Mouse (Mus musculus) cerebellum, adult 11-12 months (tissue): Measurements from ENCODE around the gene Cops7a.

Experiments
- DNase-seq: peaks from one replicate; pipeline ENCODE4 v3.0.0; 2022

The Cops7a gene

DNA sequence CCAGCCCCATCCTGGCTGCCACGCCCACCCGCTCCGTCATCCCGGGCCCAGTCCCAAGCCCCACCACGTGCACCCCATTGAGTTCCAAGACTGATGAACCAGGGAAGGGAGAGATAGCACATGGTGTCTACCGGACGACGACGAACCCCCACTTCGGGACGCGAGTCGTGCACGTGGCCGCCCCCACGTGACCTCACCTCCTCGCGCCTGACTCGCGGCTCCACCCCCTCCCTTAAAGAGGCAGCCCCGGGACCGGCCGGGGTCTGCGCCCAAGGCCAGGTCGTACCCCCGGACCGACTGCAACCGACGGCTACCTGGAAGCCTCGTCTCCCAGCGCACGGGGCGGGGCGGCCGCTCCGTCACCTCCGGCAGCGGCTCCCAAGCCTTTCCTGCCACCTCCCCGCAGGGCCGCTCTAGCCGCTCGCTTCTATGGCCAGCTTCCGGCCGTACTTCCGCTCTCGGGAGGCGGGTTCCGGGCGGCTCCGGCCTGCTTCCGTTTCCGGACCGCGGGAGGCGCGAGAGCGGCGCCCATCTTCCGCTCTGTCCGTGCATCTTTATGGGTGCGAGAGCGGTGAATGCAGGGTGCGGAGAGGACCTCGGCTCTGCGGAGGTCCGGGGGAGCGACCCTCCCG lies at the start of gene Cops7a:
Gene Cops7a, minus strand, starts transcription at position 451 of the 632 bp plus-strand sequence.
- peak; percentile 95 for DNase-seq

DNA sequence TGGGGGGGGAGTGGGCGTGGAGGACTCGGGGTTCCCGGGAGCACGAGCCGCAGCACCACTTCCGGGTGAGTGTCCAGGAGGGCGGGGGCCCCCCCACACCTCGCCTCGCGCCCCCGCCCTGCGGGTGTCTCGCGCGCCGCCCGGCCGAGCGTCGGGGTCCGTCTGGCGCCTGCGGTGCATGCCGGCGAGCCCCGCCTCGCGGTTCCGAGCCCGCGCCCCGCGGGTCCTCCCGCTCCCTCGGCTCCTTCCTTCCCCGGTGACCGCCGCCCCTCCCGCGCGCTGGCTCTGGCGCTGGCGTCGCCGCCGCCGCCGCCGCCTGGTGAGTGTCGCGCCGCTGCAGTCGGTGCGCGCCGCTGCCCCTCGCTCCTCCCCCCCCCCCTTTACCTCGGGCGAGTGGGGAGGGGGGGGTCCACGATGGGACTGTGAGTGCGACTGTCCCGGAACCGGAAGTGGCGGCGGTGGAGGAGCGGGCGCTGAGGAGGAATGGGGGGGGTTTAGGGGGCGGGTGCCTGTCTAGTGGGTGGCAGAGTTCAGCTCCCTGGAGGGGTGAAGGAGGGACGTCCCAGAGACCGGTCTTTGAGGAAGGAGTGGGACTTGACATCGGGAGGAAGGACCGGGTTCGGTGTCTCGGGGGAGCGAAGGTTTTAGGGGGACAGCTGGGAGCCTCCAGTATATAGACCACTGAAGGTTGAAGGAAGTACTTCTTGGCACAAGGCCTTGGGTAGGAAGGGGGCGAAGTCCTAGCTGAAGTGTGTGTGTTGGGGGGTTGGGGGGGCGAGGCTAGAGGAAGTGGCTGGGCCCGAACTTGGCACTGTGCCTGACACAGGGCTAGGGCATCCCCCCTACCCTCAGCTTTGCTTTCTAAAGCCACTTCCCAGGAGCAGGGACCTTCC lies 44.1 kb upstream of the Cops7a start:
- peak; percentile 84 for DNase-seq

DNA sequence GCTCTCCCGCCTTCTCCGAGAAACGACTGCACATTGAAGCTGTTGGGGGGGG lies 43.6 kb upstream of the Cops7a start, which contains the start of gene Zfp384:
Gene Zfp384, plus strand, starts transcription at position 17 of the 52 bp plus-strand sequence.
- DNase-seq, result no peak

DNA sequence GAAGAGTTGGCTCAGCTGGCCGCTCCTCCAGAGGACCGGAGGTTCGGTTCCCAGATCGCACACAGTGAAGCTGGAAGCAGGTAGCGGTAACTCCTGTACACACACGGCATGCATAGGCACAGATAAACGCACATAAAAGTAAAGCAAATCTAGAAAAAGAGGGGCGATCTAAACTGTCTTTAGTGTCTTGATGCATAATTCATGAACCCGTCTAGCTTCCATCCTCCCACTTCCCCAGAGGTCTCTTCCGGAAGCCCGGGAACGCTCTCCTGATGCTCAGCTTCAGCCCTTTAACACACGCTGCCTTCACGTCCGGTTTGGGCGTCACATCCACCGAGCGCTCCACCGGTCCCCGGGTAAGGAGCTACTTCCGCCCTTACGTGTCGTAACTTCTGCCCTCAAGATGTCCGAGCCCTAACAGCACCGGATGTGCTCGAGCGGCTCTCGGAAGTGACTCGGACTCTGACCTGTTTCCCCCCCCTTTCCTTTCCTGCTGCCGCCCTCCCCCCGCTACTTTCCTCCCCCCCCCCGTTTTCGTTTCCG lies 43.3 kb upstream of the Cops7a start:
- peak; percentile 99 for DNase-seq

DNA sequence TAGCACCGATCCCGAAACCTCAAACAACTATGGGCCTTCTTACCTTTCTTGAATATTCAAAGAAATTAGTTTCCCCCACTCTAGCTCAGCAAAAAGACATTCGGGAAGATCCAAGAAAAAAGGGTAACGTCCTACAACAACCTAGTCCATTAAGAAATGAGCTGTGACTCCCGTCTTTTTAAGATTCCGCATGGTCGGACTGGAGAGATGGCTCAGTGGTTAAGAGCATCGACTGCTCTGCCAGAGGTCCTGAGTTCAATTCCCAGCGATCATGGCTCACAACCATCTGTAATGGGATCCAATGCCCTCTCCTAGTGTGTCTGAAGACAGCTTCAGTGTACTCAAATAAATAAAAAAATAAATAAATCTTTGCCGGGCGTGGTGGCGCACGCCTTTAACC lies 42.7 kb upstream of the Cops7a start:
- DNase-seq, result no peak

GRCm38 (mm10) chr6:125005086-125005485 lies 39.7 kb upstream of the Cops7a start:
- no peak for DNase-seq

DNA sequence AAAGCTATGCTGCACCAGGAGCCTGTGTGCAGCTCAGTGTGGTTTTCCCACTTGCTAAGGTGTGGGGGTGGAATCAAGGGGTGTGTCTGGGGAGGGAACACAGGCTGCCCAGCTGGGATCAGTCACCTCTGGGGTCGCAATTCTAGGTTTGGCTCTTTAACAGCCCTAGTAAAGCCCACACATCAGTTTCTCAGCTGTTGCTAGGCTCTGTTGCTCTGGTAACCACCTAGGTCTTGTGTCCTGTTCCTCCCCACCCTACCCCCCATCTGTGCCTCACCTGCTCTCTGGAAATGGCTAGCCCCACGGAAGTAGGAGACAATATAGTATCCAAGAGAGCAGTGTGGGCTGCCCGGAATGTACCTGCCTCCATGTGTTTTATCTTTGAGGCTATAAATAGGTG lies 38.4 kb upstream of the Cops7a start:
- DNase-seq, result no peak

DNA sequence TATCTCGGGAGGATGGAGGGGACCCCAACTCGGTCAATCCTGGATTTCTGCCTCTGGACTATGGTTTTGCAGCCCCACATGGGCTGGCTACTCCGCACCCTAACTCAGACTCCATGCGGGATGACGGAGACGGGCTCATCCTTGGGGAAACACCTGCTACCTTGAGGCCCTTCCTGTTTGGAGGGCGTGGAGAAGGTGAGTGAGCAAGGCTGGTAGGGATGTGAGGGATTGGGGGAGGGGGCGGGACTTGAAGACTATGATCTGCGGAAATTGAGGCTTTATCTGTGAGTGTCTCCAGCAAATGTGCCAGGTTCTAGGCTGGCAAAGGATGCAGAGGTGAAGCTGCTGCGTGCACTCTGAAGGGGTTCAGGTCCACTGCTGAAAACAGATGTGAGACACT lies 34.2 kb upstream of the Cops7a start:
- DNase-seq, result no peak

- DNase-seq, result no peak
Observed at GRCm38 (mm10) chr6:124999091-124999490, 33.8 kb upstream of the Cops7a start.

DNA sequence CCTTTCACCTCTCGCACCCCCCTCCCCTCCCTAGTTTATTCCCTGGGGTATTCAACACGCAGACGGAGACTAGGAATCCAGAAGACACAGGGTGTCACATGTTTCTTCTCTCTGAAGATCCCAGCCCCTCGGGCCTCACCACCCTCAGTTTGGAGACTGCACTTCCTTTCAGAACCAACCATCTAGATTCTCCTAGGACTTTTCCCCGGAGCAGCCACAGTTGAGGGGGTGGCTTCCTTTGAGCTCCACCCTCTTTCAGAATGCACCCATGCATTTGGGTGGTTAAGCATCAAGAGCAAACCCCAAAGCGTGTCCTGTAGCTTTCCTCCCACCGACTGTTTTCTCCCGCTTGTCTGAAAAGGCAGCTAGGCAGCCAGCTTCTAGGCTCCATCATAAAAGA lies 32.7 kb upstream of the Cops7a start:
- DNase-seq, result no peak

DNA sequence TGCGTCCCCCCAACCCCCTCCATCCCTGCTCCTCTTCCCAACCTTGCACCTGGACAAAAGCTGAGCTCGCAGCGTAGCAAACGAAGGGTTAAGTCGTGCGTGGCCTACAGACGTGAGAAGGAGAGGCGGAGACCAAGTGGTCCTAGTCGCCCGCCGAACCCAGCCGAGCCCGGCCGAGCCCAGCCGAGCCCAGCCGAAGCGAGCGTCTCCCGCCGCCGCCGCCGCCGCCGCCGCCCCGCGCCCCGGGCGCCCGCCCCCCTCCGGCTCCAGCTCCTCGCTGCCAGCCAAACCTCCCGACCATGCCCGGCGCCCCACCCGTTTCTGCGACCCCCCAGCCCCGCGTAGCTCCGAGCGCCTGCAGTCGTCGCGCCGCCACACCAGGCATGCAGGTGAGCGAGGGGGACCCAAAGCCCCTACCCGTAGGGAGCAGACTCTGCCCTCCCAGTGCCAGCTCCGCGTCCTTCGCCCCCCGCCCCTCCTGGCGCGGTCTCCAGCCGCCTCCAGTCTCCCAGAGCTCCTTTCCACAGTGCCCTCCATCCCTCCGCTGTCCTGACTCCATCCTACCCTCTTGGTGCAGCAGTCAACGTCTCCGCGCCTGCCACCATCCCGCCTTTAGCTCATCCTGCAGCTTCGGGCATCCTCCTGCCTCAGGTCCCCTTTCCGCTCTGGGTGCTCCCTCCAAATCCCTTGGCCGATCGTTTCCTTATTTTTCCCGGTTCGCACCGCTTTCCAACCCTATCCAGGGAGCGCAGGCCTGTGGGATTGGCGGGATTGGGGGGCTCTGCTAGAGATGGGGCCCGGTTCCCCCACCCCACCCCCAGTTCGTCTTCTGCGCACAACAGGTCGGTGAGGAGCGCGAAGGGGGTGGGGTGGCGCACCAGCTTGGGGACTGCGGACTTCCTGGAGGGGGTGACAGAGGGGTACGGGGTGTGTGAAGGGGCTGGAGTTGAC lies 31.5 kb upstream of the Cops7a start, which contains the start of gene Pianp:
Gene Pianp, plus strand, starts transcription at position 144 of the 951 bp plus-strand sequence.
- peak; percentile 86 for DNase-seq

- no peak for DNase-seq
Observed at GRCm38 (mm10) chr6:124995831-124996403, 30.6 kb upstream of the Cops7a start.

DNA sequence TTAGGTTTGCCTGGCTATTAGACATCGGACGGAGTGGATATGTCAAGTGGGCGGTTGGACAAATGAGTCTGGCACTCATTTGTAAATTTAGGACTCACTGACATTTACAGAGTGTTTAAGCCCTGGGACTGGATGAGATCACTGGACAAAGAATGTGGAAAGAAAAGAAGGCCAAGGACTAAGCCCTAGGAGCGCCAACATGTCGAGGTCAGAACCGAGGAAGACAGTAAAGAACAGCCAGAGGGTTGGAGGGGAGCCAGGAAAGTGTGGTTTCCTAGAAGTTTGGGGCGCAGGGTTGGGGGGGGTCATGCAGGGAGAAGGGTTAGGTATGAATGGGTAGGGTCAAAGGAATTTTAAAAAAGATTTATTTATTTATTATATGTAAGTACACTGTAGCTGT lies 29.9 kb upstream of the Cops7a start:
- DNase-seq, result no peak

GRCm38 (mm10) chr6:124993876-124994275 lies 28.5 kb upstream of the Cops7a start:
- DNase-seq, result no peak

- DNase-seq, result no peak
Observed at GRCm38 (mm10) chr6:124993365-124993764, 28.0 kb upstream of the Cops7a start.

- DNase-seq, result no peak
Observed at GRCm38 (mm10) chr6:124992241-124992640, 26.9 kb upstream of the Cops7a start.

GRCm38 (mm10) chr6:124967766-124968165 lies 2.4 kb upstream of the Cops7a start:
- peak; percentile 36 for DNase-seq

GRCm38 (mm10) chr6:124966466-124967118 lies 1.3 kb upstream of the Cops7a start:
- DNase-seq, result peak; percentile 28

DNA sequence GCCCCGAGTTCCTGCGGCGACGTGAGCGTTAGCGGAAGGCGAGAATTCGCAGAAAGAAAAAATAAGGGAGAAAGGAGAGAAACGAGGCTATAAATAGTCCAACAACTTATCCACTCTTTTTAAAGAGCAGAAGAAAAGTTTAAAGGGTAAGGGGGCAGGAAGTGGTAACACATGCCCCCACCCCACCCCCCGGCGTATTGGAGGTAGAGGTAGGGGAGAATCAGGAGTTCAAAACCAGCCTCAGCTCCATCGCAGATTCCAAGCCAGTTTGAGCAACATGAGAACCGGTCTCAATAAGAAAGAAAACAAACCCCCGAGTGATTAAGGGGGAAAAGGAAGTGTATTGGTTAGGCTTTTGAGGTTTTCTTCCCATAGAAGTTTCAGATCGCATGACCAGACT lies 409 bp upstream of the Cops7a start:
- DNase-seq, result no peak

DNA sequence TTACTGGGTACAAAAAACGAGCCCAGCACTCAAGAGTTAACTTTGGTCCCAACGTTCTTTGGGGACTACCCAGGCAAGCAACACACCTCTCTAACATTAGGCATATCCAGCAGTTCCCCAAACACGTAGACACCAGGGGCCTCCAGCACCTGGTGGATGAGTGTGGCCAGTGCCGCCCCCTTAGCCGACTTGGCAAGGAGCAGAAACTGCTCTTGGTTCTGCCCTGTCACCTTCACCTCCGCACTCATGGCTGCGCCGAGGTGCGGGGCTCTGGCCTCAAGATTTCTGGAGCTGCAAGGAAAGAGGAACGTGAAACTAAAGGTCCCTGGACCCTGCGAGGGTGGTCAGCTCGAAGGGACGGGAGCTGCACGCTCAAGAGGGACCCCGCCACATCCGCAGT lies 700 bp downstream of the Cops7a start:
- no peak for DNase-seq

DNA sequence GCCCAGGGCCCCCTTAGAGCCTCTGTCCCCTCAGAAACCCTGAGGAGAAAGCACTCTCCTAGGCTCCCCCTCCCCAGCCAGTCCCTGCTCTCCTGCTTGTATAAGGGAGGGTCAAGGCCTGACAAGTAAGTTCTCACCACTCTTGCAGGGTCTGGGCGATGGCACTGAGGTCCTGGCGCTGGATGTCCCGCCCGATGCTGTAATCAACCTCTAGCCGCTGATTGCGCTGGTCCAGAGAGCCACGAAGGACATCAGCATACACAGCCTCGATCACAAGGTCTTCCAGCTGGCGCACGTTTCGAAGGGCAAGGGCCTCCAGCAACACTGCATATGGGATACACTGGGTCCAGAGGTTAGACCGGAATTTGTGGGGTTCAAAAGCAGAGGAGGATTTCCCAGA lies 4.3 kb downstream of the Cops7a start:
- no peak for DNase-seq

DNA sequence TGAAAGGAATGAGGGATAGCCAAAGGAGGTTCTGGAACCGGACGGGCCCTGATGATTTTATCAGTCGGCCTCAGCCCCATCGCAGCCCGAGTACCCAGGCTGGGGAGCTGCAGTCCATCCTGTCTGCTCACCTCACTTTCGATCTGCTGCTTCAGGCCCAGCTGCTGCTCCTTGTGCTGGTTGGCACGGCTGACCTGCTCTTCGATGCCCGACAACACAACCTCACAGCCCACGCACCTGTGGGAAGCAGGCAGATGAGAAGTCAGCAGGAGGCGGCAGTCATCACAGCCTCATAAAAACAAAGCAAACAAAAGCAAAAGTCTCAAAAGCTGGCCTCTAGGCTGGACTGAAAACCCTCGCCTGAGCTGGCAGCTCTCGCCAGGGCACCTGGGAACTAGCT lies 5.4 kb downstream of the Cops7a start:
- DNase-seq, result peak; percentile 17

GRCm38 (mm10) chr6:124958127-124958526 lies 7.2 kb downstream of the Cops7a start:
- DNase-seq, result no peak
